Mouse (Mus musculus) fibroblast of lung, adult 2 months (primary cell): ENCODE measurements around the gene Gosr2.
"Not testable (repeated sequence)": the region's sequence is repeated elsewhere in the genome, so short reads cannot be mapped to it uniquely, and the experiment has no call there.

ENCODE experiments used
- DNase-seq: peaks from one replicate; pipeline ENCODE4 v3.0.0-alpha.2; 2011; ENCODE audit warnings: low read depth

Gene Gosr2

DNA sequence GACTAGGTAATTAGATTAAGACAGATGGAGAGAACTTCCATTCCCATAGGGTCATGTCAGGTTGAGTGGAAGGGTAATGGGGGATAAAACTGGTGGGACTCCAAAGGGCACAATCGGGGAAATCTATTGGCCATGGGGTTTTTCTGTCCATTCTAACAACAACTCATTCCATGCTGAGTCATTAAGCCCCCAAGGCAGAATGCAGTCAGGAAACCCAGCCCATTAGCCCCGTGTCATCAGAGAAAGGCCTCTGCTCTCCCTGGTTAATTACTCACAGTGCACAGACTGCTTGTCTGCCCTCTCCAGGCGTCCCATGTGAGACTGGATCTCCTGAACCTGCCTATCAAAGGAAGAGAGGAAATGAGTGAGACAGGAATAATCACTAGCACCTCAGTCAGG is 8.7 kb downstream of the Gosr2 start:
- DNase-seq: no peak

DNA sequence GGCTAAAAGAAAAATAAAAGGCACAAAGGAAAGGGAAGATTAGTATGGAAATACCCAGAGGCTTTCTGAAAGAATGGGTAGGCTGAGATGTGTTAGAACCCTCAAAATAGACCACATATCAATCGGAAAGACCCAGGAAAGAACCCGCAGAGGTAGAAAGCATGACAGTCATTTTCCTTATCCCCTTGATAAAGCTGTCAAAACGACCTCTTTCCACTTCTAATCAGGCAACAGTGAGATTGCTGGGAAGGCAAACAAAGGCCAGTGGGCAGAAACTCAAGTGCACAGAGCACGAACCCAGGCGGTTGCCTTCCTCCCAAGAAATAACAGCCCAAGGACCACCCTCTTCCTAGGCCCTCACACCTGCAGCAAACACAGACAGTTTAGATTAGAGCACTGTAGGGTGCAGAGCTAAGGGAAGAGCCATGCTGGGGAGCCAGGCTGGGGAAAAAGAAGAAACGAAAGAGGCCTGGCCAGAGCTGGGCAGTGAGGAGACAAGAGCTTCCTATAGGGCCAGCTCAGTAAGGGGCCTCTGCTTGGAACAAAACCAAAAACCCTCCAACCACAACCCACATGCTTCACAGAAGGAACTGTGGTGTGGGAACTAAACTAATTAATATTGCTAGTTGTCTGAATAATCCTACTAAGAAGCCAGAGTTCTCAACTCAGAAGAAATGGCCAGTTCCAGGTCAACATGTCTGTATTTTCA is 9.3 kb downstream of the Gosr2 start:
- DNase-seq: no peak

- no peak for DNase-seq
Measured at GRCm38 (mm10) chr11:103686706-103687105, 11.0 kb downstream of the Gosr2 start.

DNA sequence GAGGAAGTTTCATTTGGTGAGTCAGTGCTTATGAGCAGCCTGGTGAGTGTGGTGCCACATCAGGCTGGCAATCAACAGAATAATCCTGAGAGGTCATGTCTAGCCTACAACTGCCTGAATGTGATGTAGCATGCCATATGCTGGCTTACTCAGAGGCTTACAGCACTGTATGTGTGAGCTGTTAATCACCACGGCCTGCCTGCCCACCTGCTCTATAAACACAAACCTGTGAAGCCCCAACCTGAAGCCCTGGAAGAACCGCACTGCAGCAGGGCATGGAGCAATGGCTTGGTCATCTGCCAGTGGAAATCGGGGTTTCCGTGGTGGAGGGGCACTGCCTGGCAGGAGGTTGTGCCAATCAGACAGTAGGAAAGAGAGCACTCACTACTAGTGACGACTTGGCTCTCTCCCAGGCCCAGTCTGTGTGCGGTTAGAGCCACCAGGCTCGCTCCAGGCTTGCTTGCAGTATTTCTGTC is 12.4 kb downstream of the Gosr2 start:
- peak; percentile 53 for DNase-seq

DNA sequence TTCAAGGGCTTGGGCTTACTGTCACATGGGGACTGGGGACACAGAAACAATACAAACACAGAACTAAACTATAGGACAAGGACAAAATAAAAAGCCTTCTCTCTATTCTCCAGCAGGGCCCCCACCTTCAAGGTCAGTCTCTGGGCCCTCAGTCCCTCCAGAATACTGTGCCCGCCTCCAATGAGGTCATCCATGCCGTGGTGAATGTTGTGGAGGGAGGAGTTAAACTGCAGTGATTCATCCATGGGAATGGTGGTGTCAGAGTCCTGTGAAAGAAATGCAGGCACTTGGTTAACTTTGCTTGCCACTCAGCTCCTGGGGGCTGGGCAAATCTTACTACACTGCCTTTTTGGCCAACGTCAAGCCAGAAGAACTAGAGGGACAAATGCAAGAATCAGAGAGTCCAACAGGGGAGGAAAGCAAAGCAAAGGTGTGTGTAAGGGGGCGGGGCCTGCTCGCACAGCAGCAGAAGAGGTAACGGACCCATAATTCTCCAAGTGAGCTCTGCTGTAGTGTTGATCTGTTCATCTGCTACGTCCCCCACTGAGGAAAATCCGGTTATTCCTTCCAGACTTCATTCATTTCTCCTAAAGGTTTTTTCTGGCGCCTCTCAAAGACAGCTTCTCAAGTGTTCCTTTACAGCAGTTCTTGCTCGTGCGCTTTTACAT is 13.9 kb downstream of the Gosr2 start:
- DNase-seq: no peak

DNA sequence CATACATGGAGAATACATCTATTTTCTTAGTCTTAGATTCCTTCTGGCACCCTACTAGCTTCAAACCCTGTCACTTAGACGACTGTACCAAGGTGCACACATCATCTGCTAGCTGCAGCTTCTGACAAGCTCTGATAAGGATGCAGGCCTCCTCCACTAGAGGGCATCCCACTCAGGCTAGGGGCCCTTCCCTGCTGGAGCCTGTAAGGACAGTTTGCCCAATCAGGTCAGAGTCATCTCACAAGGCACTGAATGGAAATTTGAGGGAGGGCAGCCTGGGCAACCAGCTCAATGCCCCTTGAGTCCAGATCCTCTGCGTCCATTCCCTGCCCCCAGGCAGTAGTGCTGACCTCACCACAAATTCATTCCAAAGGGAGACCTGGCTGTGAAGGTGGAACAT is 20.7 kb downstream of the Gosr2 start:
- not testable (repeated sequence) for DNase-seq

GRCm38 (mm10) chr11:103675556-103675955 is 22.1 kb downstream of the Gosr2 start:
- no peak for DNase-seq

GRCm38 (mm10) chr11:103666907-103667426 is 30.7 kb downstream of the Gosr2 start:
- DNase-seq: no peak

- DNase-seq: no peak
Measured at GRCm38 (mm10) chr11:103666181-103666906, 31.4 kb downstream of the Gosr2 start.

DNA sequence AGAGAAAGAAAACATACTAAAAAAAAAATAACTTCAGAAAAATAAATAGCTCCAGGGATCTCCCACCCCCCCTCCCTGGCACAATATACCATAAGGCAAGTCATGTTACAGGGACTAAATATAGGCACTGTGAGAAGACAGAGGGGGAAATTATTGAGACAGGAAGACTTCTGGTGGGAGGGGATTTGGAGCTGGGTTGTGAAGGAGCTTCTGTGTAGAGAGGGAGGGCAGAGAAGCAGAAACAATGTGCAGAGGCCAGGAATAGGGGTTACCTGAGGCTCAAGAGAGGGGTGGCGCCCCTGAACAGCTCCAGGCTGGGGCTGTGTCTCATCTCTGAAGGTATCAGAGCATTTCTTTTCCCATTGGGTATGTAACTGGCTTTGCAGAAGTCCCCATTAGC is 32.0 kb downstream of the Gosr2 start:
- DNase-seq: no peak

- DNase-seq: no peak
Measured at GRCm38 (mm10) chr11:103663119-103663518, 34.6 kb downstream of the Gosr2 start.

- no peak for DNase-seq
Measured at GRCm38 (mm10) chr11:103662546-103662945, 35.2 kb downstream of the Gosr2 start.

- no peak for DNase-seq
Measured at GRCm38 (mm10) chr11:103661863-103662262, 35.8 kb downstream of the Gosr2 start.

DNA sequence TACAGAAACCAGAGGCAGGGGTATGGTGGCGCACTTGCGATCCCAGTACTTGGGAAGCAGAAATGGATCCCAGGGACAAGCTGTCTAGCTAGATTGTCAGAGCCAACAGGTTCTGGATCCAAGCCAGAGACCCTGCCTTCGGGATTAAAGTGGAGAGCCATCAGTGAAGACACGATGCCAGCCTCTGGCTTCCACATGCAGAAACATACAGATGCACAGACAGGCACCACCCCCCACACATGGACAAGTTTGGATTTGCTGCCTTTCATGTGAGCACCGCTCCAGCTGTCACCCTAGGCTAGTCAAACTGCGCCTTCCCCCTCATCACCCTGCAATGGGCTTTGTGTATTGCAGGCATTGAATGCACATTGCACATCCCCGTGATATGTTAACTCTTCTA is 39.5 kb downstream of the Gosr2 start:
- DNase-seq: no peak

- DNase-seq: no peak
Measured at GRCm38 (mm10) chr11:103656520-103656919, 41.2 kb downstream of the Gosr2 start.

DNA sequence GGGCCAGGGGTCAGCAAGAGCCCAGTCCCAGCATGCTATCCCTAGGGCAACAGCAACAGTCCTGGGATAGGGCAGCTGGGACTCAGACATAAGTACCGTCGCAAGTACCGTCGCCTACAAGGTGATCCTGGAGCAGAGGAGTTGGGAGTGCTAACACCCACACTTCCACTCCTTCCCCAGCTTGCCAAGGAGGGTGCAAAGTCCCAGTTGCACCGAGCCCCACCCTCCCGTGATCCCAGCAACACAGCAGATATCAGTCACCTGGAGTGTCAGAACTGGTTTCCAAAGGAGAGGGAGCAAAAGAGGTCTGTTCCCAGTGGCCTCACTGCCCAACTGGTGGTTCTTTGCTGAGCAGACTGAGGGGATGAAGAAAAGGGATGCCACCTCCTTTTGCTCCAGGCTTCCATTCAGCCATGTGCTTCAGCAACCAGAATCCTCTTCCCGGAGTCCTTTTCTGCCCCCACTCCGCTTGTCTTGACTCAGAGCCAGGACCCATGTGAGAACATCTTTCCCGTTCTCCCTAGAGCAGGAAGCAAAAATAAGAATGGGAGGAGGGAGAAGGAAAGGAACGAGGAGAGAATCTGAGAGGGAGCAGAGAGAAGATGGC is 44.2 kb downstream of the Gosr2 start:
- no peak for DNase-seq

- no peak for DNase-seq
Measured at GRCm38 (mm10) chr11:103651426-103651825, 46.3 kb downstream of the Gosr2 start.

DNA sequence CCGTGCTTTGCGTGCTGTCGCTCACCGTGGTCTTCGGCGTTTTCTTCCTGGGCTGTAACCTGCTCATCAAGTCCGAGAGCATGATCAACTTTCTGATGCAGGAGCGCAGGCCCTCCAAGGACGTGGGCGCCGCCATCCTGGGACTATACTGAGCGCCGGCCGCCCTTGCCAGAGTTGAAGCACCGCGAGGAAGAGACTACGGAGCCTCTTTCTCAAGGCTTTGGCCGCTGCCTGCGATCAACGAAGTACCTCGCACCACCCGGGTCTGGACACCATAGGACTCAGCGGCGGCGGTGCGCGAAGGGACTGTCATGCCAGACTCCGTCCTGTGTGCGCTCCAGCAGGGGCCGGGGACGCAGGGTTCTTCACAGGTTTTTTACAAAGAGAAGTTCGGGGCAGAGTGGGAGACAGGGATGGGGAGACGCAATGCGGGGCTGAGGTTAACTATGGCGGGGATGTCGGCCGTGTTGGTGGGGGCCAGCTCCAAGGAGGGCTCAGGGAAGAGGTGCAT is 47.7 kb downstream of the Gosr2 start:
- DNase-seq: no peak

GRCm38 (mm10) chr11:103649301-103649982 is 48.3 kb downstream of the Gosr2 start, which contains the start of gene Rprml:
Rprml (plus strand) TSS chr11:103649570.
- no peak for DNase-seq

- no peak for DNase-seq
Measured at GRCm38 (mm10) chr11:103648656-103649055, 49.0 kb downstream of the Gosr2 start.

DNA sequence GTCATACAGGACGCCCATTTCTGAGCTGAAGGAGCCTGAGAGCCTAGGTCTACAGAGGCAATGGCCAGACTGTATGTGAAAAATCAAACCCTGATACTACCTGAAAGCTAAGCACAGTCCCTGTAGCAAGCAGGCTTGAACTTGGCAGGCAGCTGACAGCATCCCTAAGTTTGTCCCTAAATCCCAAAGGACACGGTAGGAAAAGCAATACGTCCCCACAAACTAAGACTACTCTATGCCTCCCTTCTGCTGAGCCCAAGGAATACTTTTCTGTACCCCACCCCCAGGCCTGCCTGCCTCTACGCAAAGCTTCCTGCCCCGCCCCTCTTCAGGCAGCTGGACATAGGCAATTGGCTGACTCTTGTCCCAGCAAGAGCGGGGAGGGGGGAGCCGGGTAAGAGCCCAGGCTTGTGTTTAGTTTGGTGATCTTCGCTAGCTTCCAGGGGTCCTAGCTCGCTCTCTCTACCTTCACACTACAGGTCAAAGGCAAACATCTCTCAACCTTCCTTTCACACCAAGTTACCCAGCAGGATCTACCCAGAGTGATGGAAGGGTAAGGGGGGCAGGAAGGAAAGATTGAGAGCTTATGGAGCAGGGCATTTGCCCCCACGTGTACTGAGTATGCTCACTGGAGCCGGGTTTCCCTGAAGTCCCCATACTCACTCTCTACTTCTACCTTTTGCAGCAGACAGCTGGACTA is 49.6 kb downstream of the Gosr2 start:
- no peak for DNase-seq
